Mouse (Mus musculus) liver, postnatal 0 days (tissue): Measurements from ENCODE around the gene Vps37c.

ENCODE experiments used
- CTCF ChIP-seq: sonication (generic); IDR thresholded peaks from 2 replicates; pipeline ENCODE4 v1.5.1; 2016; ENCODE audit warnings: antibody characterized with exemption, low read depth
- EP300 ChIP-seq: IDR thresholded peaks from 2 replicates; pipeline ENCODE4 v1.6.1; 2016; ENCODE audit warnings: antibody characterized with exemption, low read depth, mild to moderate bottlenecking

DNA sequence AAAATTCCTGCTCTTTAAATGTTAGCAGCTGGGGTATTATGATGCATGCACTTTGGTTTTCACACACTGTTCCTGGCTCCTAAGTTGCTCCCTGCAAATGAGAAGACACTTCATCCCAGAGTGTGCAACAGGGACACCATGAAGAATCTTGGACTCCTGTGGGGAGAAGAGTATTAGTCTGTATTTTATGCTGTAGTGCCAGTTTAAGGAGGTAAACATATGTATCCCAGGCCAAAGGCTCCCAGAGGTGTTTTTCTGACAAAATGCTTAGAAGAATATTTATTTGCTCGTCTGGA lies 9.8 kb upstream of the Vps37c start:
- no peak for TF ChIP-seq CTCF
- TF ChIP-seq EP300, result no peak
